Mouse (Mus musculus): ENCODE measurements around the gene Ajap1. TPM values are rescaled to one million over a fixed set of nuclear protein-coding genes. Genes with fewer than 3 reads are reported as not detected.

The Ajap1 gene
- total RNA-seq, 2 experiments from 2014 or later: 32.6 to 34.1 TPM

GRCm38 (mm10) chr4:153458821-153459220 lies 23.8 kb downstream of the Ajap1 start:
- no peak for DNase-seq (ENCODE audit: low spot score in 2 of 2)

GRCm38 (mm10) chr4:153453496-153453895 lies 29.1 kb downstream of the Ajap1 start:
- no peak for DNase-seq (ENCODE audit: low spot score in 2 of 2)

GRCm38 (mm10) chr4:153451516-153451915 lies 31.1 kb downstream of the Ajap1 start:
- DNase-seq (ENCODE audit: low spot score in 2 of 2): no peak

- DNase-seq (ENCODE audit: low spot score in 2 of 2): no peak
Measured at GRCm38 (mm10) chr4:153442522-153442921, 40.1 kb downstream of the Ajap1 start.

- DNase-seq (ENCODE audit: low spot score in 2 of 2): peak in 1 of 2 experiments; percentile 27
Measured at GRCm38 (mm10) chr4:153439868-153440267, 42.7 kb downstream of the Ajap1 start.

- DNase-seq (ENCODE audit: low spot score in 2 of 2): peak; percentile 61 to 64
Measured at GRCm38 (mm10) chr4:153439031-153439430, 43.6 kb downstream of the Ajap1 start.

GRCm38 (mm10) chr4:153437196-153437595 lies 45.4 kb downstream of the Ajap1 start:
- no peak for DNase-seq (ENCODE audit: low spot score in 2 of 2)

- DNase-seq (ENCODE audit: low spot score in 2 of 2): peak; percentile 30 to 44
Measured at GRCm38 (mm10) chr4:153435917-153436316, 46.7 kb downstream of the Ajap1 start.

- DNase-seq (ENCODE audit: low spot score in 2 of 2): no peak
Measured at GRCm38 (mm10) chr4:153429971-153430370, 52.6 kb downstream of the Ajap1 start.

- DNase-seq (ENCODE audit: low spot score in 2 of 2): no peak
Measured at GRCm38 (mm10) chr4:153425961-153426656, 56.5 kb downstream of the Ajap1 start.

- DNase-seq (ENCODE audit: low spot score in 2 of 2): no peak
Measured at GRCm38 (mm10) chr4:153424324-153424723, 58.3 kb downstream of the Ajap1 start.

GRCm38 (mm10) chr4:153417926-153418325 lies 64.7 kb downstream of the Ajap1 start:
- peak; percentile 59 to 67 for DNase-seq (ENCODE audit: low spot score in 2 of 2)

GRCm38 (mm10) chr4:153417164-153417896 lies 65.3 kb downstream of the Ajap1 start:
- DNase-seq (ENCODE audit: low spot score in 2 of 2): no peak

GRCm38 (mm10) chr4:153416111-153416510 lies 66.5 kb downstream of the Ajap1 start:
- DNase-seq (ENCODE audit: low spot score in 2 of 2): no peak

GRCm38 (mm10) chr4:153398421-153398820 lies 84.2 kb downstream of the Ajap1 start:
- no peak for DNase-seq (ENCODE audit: low spot score in 2 of 2)

GRCm38 (mm10) chr4:153387478-153387877 lies 95.1 kb downstream of the Ajap1 start:
- DNase-seq (ENCODE audit: low spot score in 2 of 2): peak; percentile 56 to 63

GRCm38 (mm10) chr4:153381433-153381832 lies 101.2 kb downstream of the Ajap1 start:
- DNase-seq (ENCODE audit: low spot score in 2 of 2): no peak

- no peak for DNase-seq (ENCODE audit: low spot score in 2 of 2)
Measured at GRCm38 (mm10) chr4:153380885-153381284, 101.7 kb downstream of the Ajap1 start.

GRCm38 (mm10) chr4:153377981-153378380 lies 104.6 kb downstream of the Ajap1 start:
- peak; percentile 50 to 68 for DNase-seq (ENCODE audit: low spot score in 2 of 2)

GRCm38 (mm10) chr4:153374233-153374632 lies 108.4 kb downstream of the Ajap1 start:
- DNase-seq (ENCODE audit: low spot score in 2 of 2): no peak

- no peak for DNase-seq (ENCODE audit: low spot score in 2 of 2)
Measured at GRCm38 (mm10) chr4:153373125-153373524, 109.5 kb downstream of the Ajap1 start.

GRCm38 (mm10) chr4:153368620-153369159 lies 113.9 kb downstream of the Ajap1 start:
- no peak for DNase-seq (ENCODE audit: low spot score in 2 of 2)
